Mouse (Mus musculus) liver, adult 2 months (tissue): ENCODE measurements around the gene Amigo1. TPM values are rescaled to one million over a fixed set of nuclear protein-coding genes. Genes with fewer than 3 reads are reported as not detected.
"Not testable (repeated sequence)": the region's sequence is repeated elsewhere in the genome, so short reads cannot be mapped to it uniquely, and the experiment has no call there.

Experiments
- DNase-seq: peaks from one replicate; pipeline ENCODE4 v3.0.0-alpha.2; 2011; ENCODE audit warnings: low read depth, low spot score; ENCODE audit errors: extremely low read depth
- H3K27ac ChIP-seq: fragments of 200-500 bp; replicated peaks from 2 replicates; pipeline ENCODE4 v1.5.1; 2012; ENCODE audit warnings: low read depth, mild to moderate bottlenecking, control low read depth, inconsistent platforms, low read length; ENCODE audit not compliant: insufficient read depth
- H3K27me3 ChIP-seq: fragments of 200-500 bp; 2 replicates; pipeline ENCODE4 v1.6.1; 2012; ENCODE audit warnings: mild to moderate bottlenecking, moderate library complexity, low read length, inconsistent platforms; ENCODE audit not compliant: control insufficient read depth, insufficient read depth
- H3K36me3 ChIP-seq: fragments of 200-500 bp; 2 replicates; pipeline ENCODE4 v1.6.1; 2012; ENCODE audit warnings: low read length, inconsistent platforms; ENCODE audit not compliant: control insufficient read depth, insufficient read depth
- H3K4me1 ChIP-seq: fragments of 200-500 bp; 2 replicates; pipeline ENCODE4 v1.6.1; 2011; ENCODE audit warnings: low read length; ENCODE audit not compliant: control insufficient read depth, insufficient read depth
- H3K4me3 ChIP-seq: fragments of 200-500 bp; 2 replicates; pipeline ENCODE4 v1.5.1; 2011; ENCODE audit warnings: low read depth, mild to moderate bottlenecking, control low read depth, low read length, moderate library complexity; ENCODE audit not compliant: insufficient read depth
- H3K79me2 ChIP-seq: fragments of 200-500 bp; 2 replicates; pipeline ENCODE4 v1.6.1; 2012; ENCODE audit warnings: inconsistent platforms, mild to moderate bottlenecking, low read length, moderate library complexity; ENCODE audit not compliant: control insufficient read depth, insufficient read depth
- H3K9ac ChIP-seq: fragments of 200-500 bp; 2 replicates; pipeline ENCODE4 v1.6.1; 2012; ENCODE audit warnings: low read depth, mild to moderate bottlenecking, control low read depth, inconsistent platforms, low read length
- CTCF ChIP-seq: fragments of 200-500 bp; IDR thresholded peaks from 2 replicates; pipeline ENCODE4 v1.5.1; 2011; ENCODE audit warnings: low read depth, low read length, control low read depth
- POLR2A ChIP-seq: fragments of 200-500 bp; IDR thresholded peaks from 2 replicates; pipeline ENCODE4 v1.6.1; 2011; ENCODE audit warnings: low read length, control low read depth; ENCODE audit not compliant: insufficient read depth; ENCODE audit errors: extremely low read depth
- WGBS: fragments of 180-500 bp; shearing (Covaris S2); methylation state at CpG from one replicate; pipeline ENCODE4 v1.1.7; 2018; 5-methylcytosine and 5-hydroxymethylcytosine counted together
- polyA plus RNA-seq: library from polyadenylated mRNA; depleted of rRNA; stranded (reverse); fragments of >200 nt; gene quantifications from 2 replicates; pipeline ENCODE4 v1.2.3, GENCODE M21; 2012
- total RNA-seq: library from RNA; depleted of rRNA; stranded (reverse); fragments of >200 nt; gene quantifications from 2 replicates; pipeline ENCODE4 v1.2.3, GENCODE M21; 2014

Amigo1 gene
- total and polyA plus RNA-seq, 2 experiments: 2.7 to 15.1 TPM

GRCm38 (mm10) chr3:108225711-108226557, 39.8 kb downstream of the Amigo1 start:
- Histone ChIP-seq H3K79me2 (no peaks in the 10 kb centered on the region), H3K4me1 (no peaks in the 10 kb centered on the region), H3K4me3 (peak overlapping the region; percentile 19; the same call in 1 of the 2 replicates), H3K27ac (no peak overlapping the region), H3K9ac (0 out of 2 replicates have a peak overlapping the region, but pooled peaks have one; percentile 3), H3K36me3 (no peaks in the 10 kb centered on the region), H3K27me3 (peaks cover 5% of the 10 kb centered on the region; the same call in 1 of the 2 replicates)
- WGBS: 9% methylated on average over 63 of the region's 67 CpGs
- TF ChIP-seq POLR2A (no peak), CTCF (no peak)
- no peak for DNase-seq

- no peak within 1 kb of the TSS for H3K27ac ChIP-seq
- H3K79me2 ChIP-seq: no peaks in the 10 kb centered on the region
- peak within 1 kb of the TSS; percentile 19; the same call in 1 of the 2 replicates for H3K4me3 ChIP-seq
- H3K9ac ChIP-seq: 0 out of 2 replicates have a peak within 1 kb of the TSS, but pooled peaks have one; percentile 3
- TF ChIP-seq CTCF (no peak), POLR2A (no peak)
- 12% methylated on average over 44 of the region's 44 CpGs for WGBS
- no peaks in the 10 kb centered on the region for H3K36me3 ChIP-seq
- peaks cover 5% of the 10 kb centered on the region; the same call in 1 of the 2 replicates for H3K27me3 ChIP-seq
- no peaks in the 10 kb centered on the region for H3K4me1 ChIP-seq
- peak; percentile 35 for DNase-seq
Measured at GRCm38 (mm10) chr3:108226558-108227350, 40.6 kb downstream of the Amigo1 start, which contains the start of gene Sypl2. Gene Sypl2, minus strand, starts transcription at chr3:108226648.

GRCm38 (mm10) chr3:108227521-108227920, 41.4 kb downstream of the Amigo1 start:
- Histone ChIP-seq H3K27me3 (peaks cover 5% of the 10 kb centered on the region; the same call in 1 of the 2 replicates), H3K79me2 (no peaks in the 10 kb centered on the region), H3K4me1 (no peaks in the 10 kb centered on the region), H3K9ac (no peak overlapping the region), H3K27ac (no peak overlapping the region), H3K4me3 (no peak overlapping the region), H3K36me3 (no peaks in the 10 kb centered on the region)
- no peak for TF ChIP-seq CTCF
- TF ChIP-seq POLR2A: no peak
- WGBS: 91% methylated on average over 2 of the region's 2 CpGs
- DNase-seq: no peak

- H3K4me3 ChIP-seq: no peak overlapping the region
- H3K27me3 ChIP-seq: no peaks in the 10 kb centered on the region
- WGBS: 76% methylated on average over 4 of the region's 4 CpGs
- no peak for TF ChIP-seq POLR2A
- TF ChIP-seq CTCF: no peak
- H3K4me1 ChIP-seq: no peaks in the 10 kb centered on the region
- DNase-seq: no peak
- H3K27ac ChIP-seq: no peak overlapping the region
- H3K36me3 ChIP-seq: no peaks in the 10 kb centered on the region
- H3K9ac ChIP-seq: no peak overlapping the region
- H3K79me2 ChIP-seq: no peaks in the 10 kb centered on the region
Measured at GRCm38 (mm10) chr3:108231646-108232045, 45.5 kb downstream of the Amigo1 start.

- not testable (repeated sequence) for H3K4me1 ChIP-seq, H3K27ac ChIP-seq, H3K4me3 ChIP-seq, H3K9ac ChIP-seq, DNase-seq, H3K36me3 ChIP-seq, H3K79me2 ChIP-seq, H3K27me3 ChIP-seq
- WGBS: 85% methylated on average over 4 of the region's 4 CpGs
- 0 out of 2 replicates have a peak, but pooled peaks have one; percentile 6 for TF ChIP-seq CTCF
Measured at GRCm38 (mm10) chr3:108237474-108238102, 51.5 kb downstream of the Amigo1 start.
